Mouse (Mus musculus) kidney, embryonic 15.5 days (tissue): ENCODE data around the gene Rbl1. TPM values are rescaled to one million over a fixed set of nuclear protein-coding genes. Genes with fewer than 3 reads are reported as not detected.
A peak's percentile ranks its signal among the peaks of the same experiment; 100 is the strongest.

Experiments
- ATAC-seq: fragments of 200-750 bp; cut with Nextera tagmentation; replicated peaks from 2 replicates; pipeline ENCODE4 v1.8.0; 2017; ENCODE audit warnings: moderate TSS enrichment; ENCODE audit not compliant: low FRiP score
- H3K27ac ChIP-seq: fragments of 300-500 bp; sonication (generic); 2 replicates; pipeline ENCODE4 v1.5.1; 2015; ENCODE audit warnings: mild to moderate bottlenecking, inconsistent platforms
- H3K27me3 ChIP-seq: fragments of 300-500 bp; sonication (generic); 2 replicates; pipeline ENCODE4 v1.6.1; 2015; ENCODE audit warnings: inconsistent platforms
- H3K36me3 ChIP-seq: fragments of 300-500 bp; sonication (generic); 2 replicates; pipeline ENCODE4 v1.6.1; 2015; ENCODE audit warnings: inconsistent platforms
- H3K4me1 ChIP-seq: fragments of 300-500 bp; sonication (generic); 2 replicates; pipeline ENCODE4 v1.6.1; 2015; ENCODE audit warnings: inconsistent platforms
- H3K4me2 ChIP-seq: fragments of 300-500 bp; sonication (generic); 2 replicates; pipeline ENCODE4 v1.6.1; 2015; ENCODE audit warnings: moderate library complexity, mild to moderate bottlenecking, inconsistent platforms
- H3K4me3 ChIP-seq: fragments of 300-500 bp; sonication (generic); replicated peaks from 2 replicates; pipeline ENCODE4 v1.5.1; 2015; ENCODE audit warnings: mild to moderate bottlenecking, inconsistent platforms
- H3K9ac ChIP-seq: fragments of 300-500 bp; sonication (generic); 2 replicates; pipeline ENCODE4 v1.6.1; 2015; ENCODE audit warnings: mild to moderate bottlenecking, inconsistent platforms
- H3K9me3 ChIP-seq: fragments of 300-500 bp; sonication (generic); replicated peaks from 2 replicates; pipeline ENCODE4 v1.6.1; 2016; ENCODE audit warnings: inconsistent platforms
- WGBS: fragments of 180-500 bp; shearing (Covaris S2); methylation state at CpG from one replicate; pipeline ENCODE4 v1.1.7; 2015; ENCODE audit warnings: mixed read lengths; 5-methylcytosine and 5-hydroxymethylcytosine counted together
- polyA plus RNA-seq: library from polyadenylated mRNA; unstranded; fragments of >200 nt; fragmentation: Nextera tagmentation; extraction: Ambion mirVana; gene quantifications from 2 replicates; pipeline ENCODE4 v1.2.1, GENCODE M21; 2015

The Rbl1 gene
- polyA plus RNA-seq, 1 experiment from 2014 or later = 26.9 TPM

DNA sequence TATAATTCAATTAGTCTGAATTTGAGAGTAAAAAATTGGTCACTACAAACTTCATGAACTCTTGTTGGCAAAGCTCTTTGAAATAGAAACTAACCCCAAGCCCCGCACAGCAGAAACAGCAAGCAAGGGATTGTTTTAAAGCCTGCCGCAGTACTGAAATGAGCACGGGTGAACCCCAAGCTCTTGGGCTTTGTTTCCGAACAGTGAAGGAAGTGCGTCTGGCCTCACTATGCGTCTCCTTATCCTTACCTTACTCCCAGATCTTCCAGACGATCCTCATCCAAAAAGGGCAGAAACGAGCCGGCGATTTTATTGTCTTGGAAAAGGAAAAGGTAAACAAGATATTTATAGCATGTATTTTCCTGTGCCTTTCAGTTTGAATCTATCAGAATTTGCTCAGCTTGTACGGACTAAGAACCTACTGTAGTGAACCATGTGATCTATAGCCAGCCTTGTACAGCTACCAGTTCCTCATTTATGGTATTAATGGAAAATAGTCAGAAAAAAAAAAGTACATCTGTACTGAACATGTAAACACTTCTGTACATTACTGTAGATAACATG is 74.7 kb downstream of the Rbl1 start:
- H3K36me3 ChIP-seq = peaks cover 34% of the 10 kb centered on the region
- no peak overlapping the region for H3K4me3 ChIP-seq
- H3K4me2 ChIP-seq = no peak overlapping the region
- H3K27ac ChIP-seq = no peak overlapping the region
- no peaks in the 10 kb centered on the region for H3K9me3 ChIP-seq
- no peaks in the 10 kb centered on the region for H3K27me3 ChIP-seq
- H3K9ac ChIP-seq = no peak overlapping the region
- ATAC-seq = no peak
- H3K4me1 ChIP-seq = peaks cover 14% of the 10 kb centered on the region
- 71% methylated on average over 11 of the region's 11 CpGs for WGBS

DNA sequence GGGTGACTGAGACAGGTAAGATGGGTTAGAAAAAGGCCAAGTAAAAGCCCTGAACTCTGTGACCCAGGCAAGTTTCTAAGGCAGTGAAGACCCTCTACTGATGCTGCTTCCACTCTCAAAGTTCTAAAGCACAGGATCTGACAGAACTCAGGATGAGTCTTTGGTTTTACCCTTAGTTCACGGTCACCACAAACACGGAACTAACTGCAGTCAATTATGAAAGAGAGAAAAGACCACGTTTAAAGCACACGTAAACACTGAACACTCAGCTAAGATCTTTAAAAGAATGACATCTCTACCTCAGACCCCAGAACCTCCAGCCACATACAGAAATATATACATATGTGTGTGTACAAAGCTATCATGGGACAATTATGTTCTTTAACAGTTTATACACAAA is 75.2 kb downstream of the Rbl1 start:
- Histone ChIP-seq H3K9ac (no peak overlapping the region), H3K9me3 (no peaks in the 10 kb centered on the region), H3K4me3 (no peak overlapping the region), H3K27me3 (no peaks in the 10 kb centered on the region), H3K36me3 (peaks cover 39% of the 10 kb centered on the region), H3K27ac (no peak overlapping the region), H3K4me2 (no peak overlapping the region), H3K4me1 (peaks cover 12% of the 10 kb centered on the region)
- no peak for ATAC-seq
- 85% methylated on average over 4 of the region's 4 CpGs for WGBS

DNA sequence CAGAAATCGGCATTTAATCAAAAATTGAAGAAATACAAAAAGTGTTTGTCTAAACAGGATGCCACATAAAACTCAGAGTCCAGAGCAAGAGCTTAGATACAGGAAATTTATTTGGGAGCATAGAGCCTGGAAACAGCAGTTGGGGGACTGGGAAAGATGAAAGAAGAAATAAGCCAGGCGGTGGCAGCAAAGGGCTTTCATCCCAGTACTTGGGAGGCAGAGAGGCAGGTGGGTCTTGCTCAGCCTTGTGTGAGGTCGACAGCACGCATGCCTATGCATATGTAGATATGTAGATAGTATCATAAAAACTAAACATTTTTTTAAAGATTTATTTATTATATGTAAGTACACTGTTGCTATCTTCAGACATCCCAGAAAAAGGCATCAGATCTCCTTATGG is 76.3 kb downstream of the Rbl1 start:
- peaks cover 41% of the 10 kb centered on the region for H3K36me3 ChIP-seq
- ATAC-seq = no peak
- no peak overlapping the region for H3K4me3 ChIP-seq
- H3K9ac ChIP-seq = no peak overlapping the region
- no peak overlapping the region for H3K4me2 ChIP-seq
- 68% methylated on average over 4 of the region's 4 CpGs for whole genome bisulfite sequencing
- H3K27me3 ChIP-seq = no peaks in the 10 kb centered on the region
- no peaks in the 10 kb centered on the region for H3K9me3 ChIP-seq
- peaks cover 5% of the 10 kb centered on the region; the same call in 1 of the 2 replicates for H3K4me1 ChIP-seq
- H3K27ac ChIP-seq = no peak overlapping the region

DNA sequence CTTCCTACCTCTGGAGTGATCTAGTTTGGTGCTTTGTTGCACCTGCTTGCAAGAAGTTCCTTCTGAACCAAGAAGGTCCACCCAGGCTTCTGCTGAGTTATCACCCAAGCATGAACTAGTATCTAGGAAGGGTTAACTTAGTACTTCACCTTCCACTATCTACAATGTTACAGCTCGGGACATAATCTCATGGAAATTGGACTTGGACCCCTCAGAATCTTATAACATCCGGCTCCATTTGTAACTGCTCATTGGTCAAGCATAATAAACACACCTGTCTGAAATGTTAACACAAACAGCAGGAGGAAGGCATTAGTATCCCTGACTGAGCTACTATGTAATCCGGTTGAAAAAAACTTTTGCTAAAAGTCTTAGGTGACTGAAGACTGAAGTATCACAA is 77.0 kb downstream of the Rbl1 start:
- Histone ChIP-seq H3K4me2 (no peak overlapping the region), H3K9ac (no peak overlapping the region), H3K4me1 (0 out of 2 replicates have a peak, but pooled peaks cover 2% of the 10 kb centered on the region), H3K27ac (no peak overlapping the region), H3K27me3 (no peaks in the 10 kb centered on the region), H3K4me3 (no peak overlapping the region), H3K36me3 (peaks cover 45% of the 10 kb centered on the region), H3K9me3 (no peaks in the 10 kb centered on the region)
- WGBS = 83% methylated on average over 3 of the region's 3 CpGs
- no peak for ATAC-seq

DNA sequence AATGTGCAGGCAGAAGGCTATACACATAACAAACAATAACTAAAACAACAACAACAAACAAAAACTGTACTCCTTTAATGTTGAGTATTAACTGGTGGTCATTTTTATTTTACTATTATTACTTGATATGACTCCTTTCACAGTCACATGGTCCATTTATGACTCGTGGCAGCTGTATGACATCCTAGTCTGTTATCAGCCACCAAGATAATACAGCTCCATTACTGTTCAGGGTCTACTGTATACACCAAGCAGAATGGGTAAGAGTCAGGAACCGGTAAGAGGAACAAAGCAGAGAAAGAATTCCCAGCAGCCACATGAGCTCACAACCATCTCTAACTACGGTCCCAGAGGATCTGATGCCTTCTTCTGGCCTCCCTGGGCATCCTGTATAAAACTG is 79.1 kb downstream of the Rbl1 start:
- Histone ChIP-seq H3K4me1 (no peaks in the 10 kb centered on the region), H3K27ac (no peak overlapping the region), H3K4me3 (no peak overlapping the region), H3K4me2 (no peak overlapping the region), H3K9ac (no peak overlapping the region), H3K36me3 (peaks cover 60% of the 10 kb centered on the region), H3K27me3 (no peaks in the 10 kb centered on the region), H3K9me3 (no peaks in the 10 kb centered on the region)
- WGBS = 86% methylated on average over 3 of the region's 3 CpGs
- ATAC-seq = no peak

DNA sequence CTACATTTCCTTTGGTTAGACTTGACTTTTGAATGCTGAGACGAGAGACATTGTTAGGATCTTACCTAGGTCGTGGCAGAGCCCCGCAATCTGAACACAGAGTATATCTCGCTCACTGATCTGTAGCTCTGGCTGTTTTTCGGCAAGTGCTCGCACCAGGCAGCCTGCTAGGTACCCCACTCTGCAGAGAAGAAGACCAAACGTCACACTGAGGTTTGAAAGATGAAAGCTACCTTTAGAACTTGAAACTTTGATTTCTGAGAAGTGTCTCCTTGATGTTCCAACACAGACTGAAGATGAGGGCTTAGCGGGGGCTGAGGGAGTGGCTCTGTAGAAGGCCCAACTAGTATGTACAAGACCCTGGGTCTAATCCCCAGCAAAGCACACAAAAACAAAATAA is 82.6 kb downstream of the Rbl1 start:
- Histone ChIP-seq H3K4me2 (no peak overlapping the region), H3K9ac (no peak overlapping the region), H3K36me3 (peaks cover 56% of the 10 kb centered on the region), H3K9me3 (no peaks in the 10 kb centered on the region), H3K27me3 (no peaks in the 10 kb centered on the region), H3K27ac (no peak overlapping the region), H3K4me1 (no peaks in the 10 kb centered on the region), H3K4me3 (no peak overlapping the region)
- 91% methylated on average over 8 of the region's 8 CpGs for WGBS
- ATAC-seq = no peak

DNA sequence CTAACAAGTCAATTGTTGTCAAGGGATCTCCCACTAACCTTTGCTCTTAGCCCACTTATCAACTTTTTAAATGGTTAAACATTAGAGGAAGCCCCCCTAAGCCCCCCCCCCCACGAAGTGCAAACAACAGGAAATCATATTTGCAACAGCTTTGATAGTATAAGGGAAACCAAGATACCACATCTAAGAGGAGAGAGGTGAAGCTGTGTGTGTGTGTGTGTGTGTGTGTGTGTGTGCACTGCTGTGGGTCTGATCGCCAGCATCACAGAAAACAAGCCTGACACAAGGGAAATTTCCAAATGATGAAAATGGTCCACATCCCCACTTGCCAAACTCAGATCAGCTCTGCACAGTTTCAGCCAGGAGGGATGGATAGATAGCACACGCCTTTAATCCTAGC is 85.3 kb downstream of the Rbl1 start:
- H3K36me3 ChIP-seq = peaks cover 57% of the 10 kb centered on the region
- no peak overlapping the region for H3K4me3 ChIP-seq
- H3K9me3 ChIP-seq = no peaks in the 10 kb centered on the region
- no peak overlapping the region for H3K9ac ChIP-seq
- WGBS = 76% methylated on average over 3 of the region's 3 CpGs
- H3K27me3 ChIP-seq = no peaks in the 10 kb centered on the region
- no peak overlapping the region for H3K27ac ChIP-seq
- H3K4me2 ChIP-seq = no peak overlapping the region
- no peaks in the 10 kb centered on the region for H3K4me1 ChIP-seq
- no peak for ATAC-seq

DNA sequence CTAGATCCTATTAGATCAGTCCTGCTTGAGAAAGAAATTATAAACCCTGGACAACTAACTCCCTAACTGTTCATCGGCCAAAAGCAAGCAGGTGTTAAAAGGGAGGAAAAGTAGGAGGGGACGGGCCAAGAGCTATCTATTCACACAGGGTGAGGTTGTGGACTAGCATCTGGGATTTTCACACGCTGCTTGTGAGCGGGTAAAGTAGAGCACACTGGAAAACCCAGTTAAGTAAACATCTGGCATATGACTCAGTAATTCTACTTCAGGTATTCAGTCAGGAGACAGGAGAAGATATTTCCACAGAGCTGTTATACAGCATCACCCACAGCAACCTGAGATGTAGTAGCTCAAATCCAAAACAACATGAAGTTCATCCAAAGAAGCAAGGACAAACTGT is 85.8 kb downstream of the Rbl1 start:
- Histone ChIP-seq H3K27ac (no peak overlapping the region), H3K4me2 (no peak overlapping the region), H3K36me3 (peaks cover 63% of the 10 kb centered on the region), H3K9me3 (no peaks in the 10 kb centered on the region), H3K27me3 (no peaks in the 10 kb centered on the region), H3K4me3 (no peak overlapping the region), H3K9ac (no peak overlapping the region), H3K4me1 (no peaks in the 10 kb centered on the region)
- 81% methylated on average over 4 of the region's 4 CpGs for WGBS
- ATAC-seq = no peak

DNA sequence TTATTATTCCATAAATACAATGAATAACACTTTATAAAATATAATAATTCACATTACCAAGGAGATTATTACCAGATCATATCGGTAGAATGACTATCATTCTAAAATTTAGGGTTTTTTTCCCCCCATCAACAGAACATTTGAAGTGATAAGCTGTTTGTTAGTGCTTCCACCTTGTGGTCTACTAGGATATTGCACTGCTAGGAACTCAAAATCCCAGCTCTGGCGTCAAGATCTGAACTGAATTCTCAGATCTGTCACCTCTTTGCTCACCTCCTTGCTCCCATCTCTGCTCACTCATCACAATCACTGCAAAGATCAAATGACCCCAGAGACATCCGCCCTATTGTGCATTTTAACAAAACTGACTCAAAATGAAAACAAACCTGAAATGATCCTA is 87.4 kb downstream of the Rbl1 start:
- H3K4me3 ChIP-seq = no peak overlapping the region
- no peak overlapping the region for H3K9ac ChIP-seq
- no peaks in the 10 kb centered on the region for H3K4me1 ChIP-seq
- H3K9me3 ChIP-seq = no peaks in the 10 kb centered on the region
- H3K27ac ChIP-seq = no peak overlapping the region
- 23% methylated on average over 3 of the region's 3 CpGs for WGBS
- no peak overlapping the region for H3K4me2 ChIP-seq
- H3K36me3 ChIP-seq = peaks cover 66% of the 10 kb centered on the region
- no peaks in the 10 kb centered on the region for H3K27me3 ChIP-seq
- ATAC-seq = no peak

DNA sequence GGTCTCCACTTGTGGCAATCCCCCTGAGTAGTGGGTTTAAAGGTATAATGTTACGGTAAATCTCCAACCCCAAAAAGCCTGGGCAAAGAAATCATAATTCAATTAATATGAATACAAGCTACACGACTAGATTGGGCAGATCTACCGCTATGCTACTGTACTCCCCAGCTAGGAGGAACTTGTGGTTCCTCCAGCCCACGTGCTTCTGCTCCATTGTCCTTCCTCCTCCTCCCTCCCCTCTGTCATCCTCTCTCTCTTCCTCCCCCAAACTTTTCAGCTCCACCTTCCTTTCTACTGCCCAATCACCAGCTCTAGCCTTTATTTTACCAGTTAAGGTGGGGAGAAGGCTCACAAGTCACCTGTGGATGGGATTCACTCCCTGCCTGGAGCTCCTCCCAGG is 96.1 kb downstream of the Rbl1 start:
- 91% methylated on average over 4 of the region's 4 CpGs for WGBS

DNA sequence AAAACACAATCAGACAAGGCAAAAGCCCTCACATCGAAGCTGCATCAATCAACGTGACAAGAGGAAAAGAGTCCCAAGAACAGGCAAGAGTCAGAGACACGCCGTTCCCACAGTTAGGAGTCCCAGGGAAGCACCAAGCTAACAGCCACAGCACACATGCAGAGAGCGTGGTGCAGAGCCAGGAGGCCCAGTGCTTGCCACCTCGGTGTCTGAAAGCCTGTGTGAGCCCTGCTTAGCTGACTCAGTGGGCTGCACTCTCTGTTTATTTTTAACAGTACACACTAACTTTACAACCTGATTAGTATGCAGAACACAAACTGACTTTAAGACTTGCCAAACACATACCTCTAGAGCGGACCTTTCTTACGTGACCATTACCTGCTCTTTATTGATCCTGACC is 99.9 kb downstream of the Rbl1 start:
- Histone ChIP-seq H3K4me3 (no peak overlapping the region), H3K9ac (no peak overlapping the region), H3K27ac (peak overlapping the region; percentile 60), H3K4me1 (peaks cover 11% of the 10 kb centered on the region; the same call in 1 of the 2 replicates), H3K4me2 (no peak overlapping the region), H3K27me3 (no peaks in the 10 kb centered on the region), H3K36me3 (peaks cover 66% of the 10 kb centered on the region), H3K9me3 (no peaks in the 10 kb centered on the region)
- 0 out of 2 replicates have a peak, but pooled peaks have one; percentile 62 for ATAC-seq
- 70% methylated on average over 8 of the region's 8 CpGs for WGBS

More for the DNA sequence above, 96.1 kb downstream of the Rbl1 start:
- H3K4me1 ChIP-seq = no peaks in the 10 kb centered on the region
- no peak overlapping the region for H3K4me3 ChIP-seq
- no peak overlapping the region for H3K9ac ChIP-seq
- H3K9me3 ChIP-seq = no peaks in the 10 kb centered on the region
- ATAC-seq = no peak
- peaks cover 79% of the 10 kb centered on the region for H3K36me3 ChIP-seq
- H3K27me3 ChIP-seq = no peaks in the 10 kb centered on the region
- no peak overlapping the region for H3K27ac ChIP-seq
- no peak overlapping the region for H3K4me2 ChIP-seq

DNA sequence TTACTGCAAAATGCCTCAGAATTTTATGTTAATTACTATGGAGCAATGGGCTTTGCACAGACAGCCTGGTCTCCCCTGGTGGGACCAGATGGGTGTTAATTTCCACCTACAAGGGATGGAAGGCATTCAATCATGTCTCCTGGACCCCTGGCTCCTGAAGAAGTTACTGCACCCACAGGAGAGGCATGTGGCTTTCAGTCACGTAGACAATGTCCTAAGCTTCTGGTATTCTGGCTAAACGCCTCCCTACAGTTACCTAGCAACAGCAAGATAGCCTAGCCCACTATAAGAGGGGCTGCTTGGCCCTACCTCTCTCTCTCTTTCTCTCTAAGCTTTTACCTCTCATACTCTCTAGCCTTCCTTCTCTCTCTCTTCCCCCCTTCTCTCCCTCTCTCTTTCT is 102.1 kb downstream of the Rbl1 start:
- H3K4me1 ChIP-seq = peaks cover 11% of the 10 kb centered on the region; the same call in 1 of the 2 replicates
- no peak overlapping the region for H3K4me3 ChIP-seq
- H3K27ac ChIP-seq = no peak overlapping the region
- WGBS = 75% methylated on average over 2 of the region's 2 CpGs
- no peak for ATAC-seq
- no peaks in the 10 kb centered on the region for H3K27me3 ChIP-seq
- no peak overlapping the region for H3K4me2 ChIP-seq
- no peak overlapping the region for H3K9ac ChIP-seq
- H3K36me3 ChIP-seq = peaks cover 64% of the 10 kb centered on the region
- no peaks in the 10 kb centered on the region for H3K9me3 ChIP-seq

DNA sequence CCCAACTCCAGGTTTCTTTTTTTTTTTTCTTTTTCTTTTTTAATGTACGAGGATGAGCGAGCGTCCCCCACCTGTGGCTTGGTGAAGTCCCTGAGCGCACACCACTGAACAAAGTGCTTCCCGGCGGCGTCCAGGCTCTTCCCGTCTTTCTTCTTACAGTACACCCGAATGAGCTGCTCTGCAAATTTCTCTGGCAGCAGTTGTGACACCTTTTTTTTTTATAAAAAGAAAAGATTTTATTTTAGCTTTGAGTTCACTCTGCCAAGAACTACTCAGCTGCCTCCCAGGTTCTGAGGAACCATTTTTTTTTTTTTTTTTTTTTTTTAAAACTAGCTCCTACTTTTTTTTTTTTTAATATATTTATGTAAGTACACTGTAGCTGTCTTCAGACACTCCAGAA is 102.7 kb downstream of the Rbl1 start:
- no peaks in the 10 kb centered on the region for H3K9me3 ChIP-seq
- no peak overlapping the region for H3K4me2 ChIP-seq
- H3K27me3 ChIP-seq = no peaks in the 10 kb centered on the region
- H3K4me3 ChIP-seq = no peak overlapping the region
- H3K36me3 ChIP-seq = peaks cover 58% of the 10 kb centered on the region
- peaks cover 11% of the 10 kb centered on the region; the same call in 1 of the 2 replicates for H3K4me1 ChIP-seq
- H3K9ac ChIP-seq = no peak overlapping the region
- no peak overlapping the region for H3K27ac ChIP-seq
- WGBS = 95% methylated on average over 9 of the region's 9 CpGs
- ATAC-seq = no peak
